Mouse (Mus musculus) kidney, adult 2 months (tissue): ENCODE data around the gene Asic1. TPM values are rescaled to one million over a fixed set of nuclear protein-coding genes. Genes with fewer than 3 reads are reported as not detected.
A peak's percentile ranks its signal among the peaks of the same experiment; 100 is the strongest.

ENCODE experiments used
- DNase-seq: peaks from one replicate; pipeline ENCODE4 v3.0.0; 2021
- H3K27ac ChIP-seq: fragments of 200-500 bp; 2 replicates; pipeline ENCODE4 v1.5.1; 2012; ENCODE audit warnings: low read depth, low read length, control low read depth, inconsistent platforms; ENCODE audit not compliant: insufficient read depth
- H3K27me3 ChIP-seq: fragments of 200-500 bp; replicated peaks from 2 replicates; pipeline ENCODE4 v1.6.1; 2012; ENCODE audit warnings: mild to moderate bottlenecking, moderate library complexity, low read length, inconsistent platforms; ENCODE audit not compliant: control insufficient read depth, insufficient read depth
- H3K36me3 ChIP-seq: fragments of 200-500 bp; 2 replicates; pipeline ENCODE4 v1.6.1; 2012; ENCODE audit warnings: mild to moderate bottlenecking, moderate library complexity, low read length, inconsistent platforms; ENCODE audit not compliant: control insufficient read depth, insufficient read depth
- H3K4me1 ChIP-seq: fragments of 200-500 bp; 2 replicates; pipeline ENCODE4 v1.6.1; 2011; ENCODE audit warnings: low read length; ENCODE audit not compliant: control insufficient read depth, insufficient read depth
- H3K4me3 ChIP-seq: fragments of 200-500 bp; 2 replicates; pipeline ENCODE4 v1.5.1; 2011; ENCODE audit warnings: mild to moderate bottlenecking, low read depth, low read length, control low read depth; ENCODE audit not compliant: insufficient read depth
- CTCF ChIP-seq: fragments of 200-500 bp; conservative IDR thresholded peaks from 2 replicates; pipeline ENCODE4 v1.5.1; 2011; ENCODE audit warnings: low read depth, mild to moderate bottlenecking, control low read depth, low read length, moderate library complexity, mixed read lengths; ENCODE audit not compliant: insufficient read depth, insufficient read length
- POLR2A ChIP-seq: fragments of 200-500 bp; IDR thresholded peaks from one replicate; pipeline ENCODE4 v1.6.1; 2011; ENCODE audit warnings: low read depth, low read length, control low read depth
- WGBS: fragments of 180-500 bp; shearing (Covaris S2); methylation state at CpG from one replicate; pipeline ENCODE4 v1.1.7; 2018; 5-methylcytosine and 5-hydroxymethylcytosine counted together
- polyA plus RNA-seq: library from polyadenylated mRNA; depleted of rRNA; stranded (reverse); fragments of >200 nt; gene quantifications from 2 replicates; pipeline ENCODE4 v1.2.3, GENCODE M21; 2012

Gene Asic1
- polyA plus RNA-seq, 1 experiment = 0.34 TPM

DNA sequence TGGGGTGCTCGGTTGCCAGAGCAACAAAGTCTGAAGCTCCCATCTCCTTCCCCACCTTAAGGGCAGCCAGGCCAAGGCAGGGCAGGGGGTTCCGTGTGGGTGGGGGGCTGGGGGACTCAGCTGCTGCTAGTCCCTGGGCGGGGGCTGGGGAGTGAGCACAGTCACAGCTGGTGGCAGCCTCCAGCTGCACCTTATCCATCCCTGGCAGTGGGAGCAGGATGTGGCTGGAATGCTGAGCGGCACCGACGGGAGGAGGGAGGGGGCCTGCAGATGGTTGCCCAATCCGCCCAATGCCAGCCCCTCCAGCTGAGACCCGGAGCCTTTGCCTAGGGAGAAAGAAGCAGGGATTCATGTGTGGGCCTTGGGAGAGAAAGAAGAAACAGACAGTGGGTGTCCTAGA lies 6.9 kb downstream of the Asic1 start:
- 62% methylated on average over 8 of the region's 8 CpGs for WGBS
- Histone ChIP-seq H3K4me1 (no peaks in the 10 kb centered on the region), H3K27ac (no peak overlapping the region), H3K27me3 (no peaks in the 10 kb centered on the region), H3K36me3 (no peaks in the 10 kb centered on the region), H3K4me3 (no peak overlapping the region)
- no peak for DNase-seq
- no peak for TF ChIP-seq CTCF
- TF ChIP-seq POLR2A = no peak

DNA sequence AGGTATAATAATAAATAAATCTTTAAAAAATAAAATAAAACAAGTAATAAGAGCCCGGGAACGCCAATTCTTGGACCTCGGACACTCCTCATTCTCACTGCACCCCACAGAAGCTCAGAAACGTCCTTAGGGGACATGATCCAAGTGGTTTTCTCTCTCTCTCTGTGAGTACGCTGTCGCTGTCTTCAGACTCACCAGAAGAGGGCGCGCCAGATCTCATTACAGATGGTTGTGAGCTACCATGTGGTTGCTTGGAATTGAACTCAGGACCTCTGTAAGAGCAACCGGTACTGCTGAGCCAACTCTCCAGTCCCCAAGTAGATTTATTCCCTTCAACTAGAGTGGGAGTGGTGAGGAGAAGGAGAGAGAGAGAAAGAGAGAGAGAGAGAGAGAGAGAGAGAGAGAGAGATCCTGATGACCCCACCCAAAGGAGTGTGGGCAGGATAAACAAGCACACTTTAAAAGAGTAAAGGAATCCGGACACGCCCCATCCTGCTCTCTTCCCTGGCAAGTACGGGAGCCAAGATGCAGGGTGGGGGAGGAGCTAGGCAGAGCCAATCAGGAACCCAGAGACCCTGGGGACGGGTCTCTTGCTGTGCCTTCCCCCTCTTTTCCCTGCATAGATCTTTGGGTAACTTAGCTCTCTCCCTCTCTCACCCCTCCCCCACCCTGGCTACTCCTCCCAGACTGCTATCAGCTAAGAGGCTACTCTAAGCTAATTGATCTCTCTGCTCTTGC lies 8.1 kb downstream of the Asic1 start:
- peak; percentile 39; the same call in 1 of the 2 replicates for TF ChIP-seq CTCF
- TF ChIP-seq POLR2A = no peak

DNA sequence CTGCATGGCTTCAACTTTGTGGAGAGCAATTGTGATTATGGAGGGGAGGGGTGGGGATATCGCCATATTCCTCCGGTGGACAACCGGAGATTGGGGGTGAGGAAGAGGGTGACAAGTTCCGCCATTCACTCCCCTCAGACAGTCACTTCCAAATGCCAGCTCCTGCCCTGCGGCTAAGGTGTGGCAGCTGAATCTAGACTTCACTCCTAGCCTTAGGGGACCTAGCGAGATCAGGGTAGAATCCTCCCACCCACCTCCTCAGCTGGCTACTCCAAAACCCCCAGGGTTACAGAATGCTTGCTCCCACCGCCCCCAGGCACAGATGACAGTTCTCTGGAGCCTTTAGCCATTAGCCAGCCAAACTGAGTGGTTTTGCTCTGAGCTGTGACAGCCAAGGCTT lies 8.8 kb downstream of the Asic1 start:
- H3K4me3 ChIP-seq = no peak overlapping the region

More for the DNA sequence above, 8.1 kb downstream of the Asic1 start:
- H3K27me3 ChIP-seq = no peaks in the 10 kb centered on the region
- H3K4me1 ChIP-seq = no peaks in the 10 kb centered on the region
- 21% methylated on average over 13 of the region's 13 CpGs for WGBS
- no peaks in the 10 kb centered on the region for H3K36me3 ChIP-seq
- no peak overlapping the region for H3K27ac ChIP-seq
- no peak overlapping the region for H3K4me3 ChIP-seq
- DNase-seq = no peak

DNA sequence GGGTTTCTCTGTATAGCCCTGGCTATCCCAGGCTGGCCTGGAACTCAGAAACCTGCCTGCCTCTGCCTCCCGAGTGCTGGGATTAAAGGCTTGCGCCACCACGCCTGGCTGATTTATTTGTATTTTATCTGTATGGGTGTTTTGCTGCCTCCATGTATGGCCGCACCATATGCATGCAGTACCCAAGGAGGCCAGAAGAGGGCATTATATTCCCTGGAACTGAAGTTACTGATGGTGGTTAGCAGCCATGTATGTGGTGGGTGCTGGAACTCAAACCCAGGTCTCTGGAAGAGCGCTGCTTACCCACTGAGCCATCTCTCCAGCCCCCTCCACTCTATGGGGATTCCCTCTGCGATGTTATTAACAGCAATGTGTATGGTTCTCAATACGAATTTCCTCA lies 12.7 kb downstream of the Asic1 start:
- no peak for DNase-seq
- TF ChIP-seq CTCF (peak; percentile 35; the same call in 1 of the 2 replicates), POLR2A (no peak)
- Histone ChIP-seq H3K27me3 (no peaks in the 10 kb centered on the region), H3K36me3 (no peaks in the 10 kb centered on the region), H3K27ac (no peak overlapping the region), H3K4me1 (no peaks in the 10 kb centered on the region), H3K4me3 (no peak overlapping the region)
- WGBS = 93% methylated on average over 7 of the region's 7 CpGs

More for the DNA sequence above, 8.8 kb downstream of the Asic1 start:
- no peaks in the 10 kb centered on the region for H3K36me3 ChIP-seq
- no peak overlapping the region for H3K27ac ChIP-seq
- 65% methylated on average over 7 of the region's 7 CpGs for WGBS
- no peaks in the 10 kb centered on the region for H3K4me1 ChIP-seq
- no peak for TF ChIP-seq POLR2A
- TF ChIP-seq CTCF = no peak
- no peaks in the 10 kb centered on the region for H3K27me3 ChIP-seq
- DNase-seq = no peak

DNA sequence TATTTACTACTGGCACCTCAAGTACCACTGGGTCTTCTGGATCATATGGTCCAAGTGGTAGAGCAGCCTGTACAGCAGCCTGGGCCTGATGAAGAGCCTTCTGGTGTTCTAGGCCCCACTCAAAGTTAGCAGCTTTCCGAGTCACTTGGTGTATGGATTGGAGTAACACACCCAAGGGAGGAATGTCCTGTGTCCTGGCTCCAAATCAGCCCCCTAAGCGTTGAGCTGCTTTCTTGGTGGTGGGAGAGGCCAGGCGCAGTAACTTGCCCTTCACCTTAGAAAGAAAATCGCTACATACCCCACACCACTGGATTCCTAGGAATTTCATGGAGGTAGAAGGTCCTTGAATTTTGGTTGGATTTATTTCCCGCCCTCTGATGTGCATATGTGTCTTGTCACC lies 14.0 kb downstream of the Asic1 start:
- Histone ChIP-seq H3K36me3 (no peaks in the 10 kb centered on the region), H3K27me3 (no peaks in the 10 kb centered on the region), H3K27ac (no peak overlapping the region), H3K4me1 (no peaks in the 10 kb centered on the region), H3K4me3 (no peak overlapping the region)
- TF ChIP-seq CTCF (no peak), POLR2A (no peak)
- 95% methylated on average over 5 of the region's 5 CpGs for WGBS
- DNase-seq = no peak

DNA sequence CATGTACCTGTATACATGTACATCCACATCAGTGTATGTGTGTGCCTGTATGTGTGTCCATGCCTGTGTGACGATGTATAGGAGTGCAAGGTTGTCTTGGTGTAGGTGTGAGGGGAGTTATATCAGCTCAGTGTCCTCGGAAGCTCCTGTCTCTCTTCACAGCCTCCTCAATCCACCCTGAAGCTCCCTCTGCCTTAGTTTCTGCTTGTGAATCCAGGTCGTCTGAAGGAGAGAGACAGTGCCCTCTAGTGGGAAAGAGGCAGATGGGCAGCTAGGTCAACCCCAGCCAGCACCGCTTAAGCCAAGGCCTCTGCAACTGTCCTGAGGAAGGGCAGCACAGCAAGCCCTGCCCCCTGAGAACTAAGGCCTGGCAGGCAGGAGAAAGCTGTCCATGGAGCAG lies 18.5 kb downstream of the Asic1 start:
- H3K4me3 ChIP-seq = no peak overlapping the region
- no peaks in the 10 kb centered on the region for H3K27me3 ChIP-seq
- WGBS = 8% methylated on average over 4 of the region's 4 CpGs
- peak; percentile 93 for TF ChIP-seq CTCF
- no peak for TF ChIP-seq POLR2A
- no peaks in the 10 kb centered on the region for H3K4me1 ChIP-seq
- no peaks in the 10 kb centered on the region for H3K36me3 ChIP-seq
- H3K27ac ChIP-seq = no peak overlapping the region
- DNase-seq = peak; percentile 57

DNA sequence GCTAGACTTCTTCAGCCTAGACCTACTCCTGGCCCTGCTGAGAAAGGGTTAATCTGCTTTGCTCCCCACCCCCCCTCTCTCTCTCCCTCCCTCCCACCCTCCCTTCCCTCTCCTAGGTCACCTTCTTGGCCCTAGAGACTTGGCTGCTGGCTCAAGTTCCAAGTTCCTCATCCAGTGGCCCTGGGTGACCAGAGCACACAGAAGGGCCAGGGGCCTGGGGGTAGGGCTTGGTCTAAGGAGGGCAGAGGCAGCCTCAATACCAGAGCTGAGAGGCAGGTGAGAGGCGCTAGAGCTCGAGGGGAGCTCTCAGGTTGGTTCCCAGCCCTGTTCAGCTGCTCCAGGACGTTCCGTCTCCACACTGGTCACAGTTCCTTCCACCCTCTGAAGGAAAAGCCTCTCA lies 20.8 kb downstream of the Asic1 start:
- Histone ChIP-seq H3K4me1 (no peaks in the 10 kb centered on the region), H3K27ac (no peak overlapping the region), H3K27me3 (no peaks in the 10 kb centered on the region), H3K36me3 (no peaks in the 10 kb centered on the region), H3K4me3 (no peak overlapping the region)
- 42% methylated on average over 4 of the region's 4 CpGs for WGBS
- TF ChIP-seq CTCF (no peak), POLR2A (no peak)
- no peak for DNase-seq
